Mouse (Mus musculus): ENCODE measurements around the gene Ercc5.

The Ercc5 gene

GRCm38 (mm10) chr1:44173903-44174302, 26.4 kb downstream of the Ercc5 start:
- DNase-seq (ENCODE audit: low spot score in 2 of 2) = no peak

- no peak for DNase-seq (ENCODE audit: low spot score in 2 of 2)
These were observed 30.5 kb downstream of the Ercc5 start for GRCm38 (mm10) chr1:44178086-44178485.

- no peak for DNase-seq (ENCODE audit: low spot score in 2 of 2)
These were observed 38.9 kb downstream of the Ercc5 start for GRCm38 (mm10) chr1:44186396-44186795.

GRCm38 (mm10) chr1:44198273-44199171, 51.0 kb downstream of the Ercc5 start:
- no peak for DNase-seq (ENCODE audit: low spot score in 2 of 2)

GRCm38 (mm10) chr1:44202876-44203275, 55.3 kb downstream of the Ercc5 start:
- DNase-seq (ENCODE audit: low spot score in 2 of 2) = no peak

GRCm38 (mm10) chr1:44214443-44214842, 66.9 kb downstream of the Ercc5 start:
- no peak for DNase-seq (ENCODE audit: low spot score in 2 of 2)

- DNase-seq (ENCODE audit: low spot score in 2 of 2) = peak in 1 of 2 experiments; percentile 43
These were observed 69.0 kb downstream of the Ercc5 start for GRCm38 (mm10) chr1:44216352-44217116.

GRCm38 (mm10) chr1:44217118-44217517, 69.6 kb downstream of the Ercc5 start:
- no peak for DNase-seq (ENCODE audit: low spot score in 2 of 2)

- DNase-seq (ENCODE audit: low spot score in 2 of 2) = peak in 1 of 2 experiments; percentile 40
These were observed 71.3 kb downstream of the Ercc5 start, which contains the start of gene Mettl21e for GRCm38 (mm10) chr1:44218876-44219275. TSS of gene Mettl21e (minus strand) at chr1:44218961.

- no peak for DNase-seq (ENCODE audit: low spot score in 2 of 2)
These were observed 81.5 kb downstream of the Ercc5 start for GRCm38 (mm10) chr1:44229044-44229443.
